Mouse (Mus musculus) liver, embryonic 14 days (tissue): ENCODE data around the gene Igf1. TPM values are rescaled to one million over a fixed set of nuclear protein-coding genes. Genes with fewer than 3 reads are reported as not detected.

Experiments
- polyA plus RNA-seq: library from polyadenylated mRNA; depleted of rRNA; stranded (reverse); fragments of >200 nt; gene quantifications from 2 replicates; pipeline ENCODE4 v1.2.3, GENCODE M21; 2012; rRNA removed

Gene Igf1
- 7.7 and 8.8 TPM in 2 replicates for polyA plus RNA-seq

GRCm38 (mm10) chr10:87858013-87858806 is at the start of gene Igf1:
Gene Igf1, plus strand, starts transcription at chr10:87858265.

Other genes starting within 250 kb of the Igf1 start
- gene Pmch, start 232.8 kb downstream of the Igf1 start, polyA plus RNA-seq: 0.03 and 0.07 TPM in 2 replicates